Mouse (Mus musculus) midbrain, embryonic 11.5 days (tissue): ENCODE measurements at regions not wholly inside any gene's neighbourhood (a gene's known extent, or its start where the extent isn't known, plus 50 kb on each side); places are given as distances from the start of the nearest gene placed in this dataset.

Source experiments
- ATAC-seq: fragments of 200-750 bp; cut with Nextera tagmentation; 2 replicates; pipeline ENCODE4 v1.8.0; 2017; ENCODE audit warnings: moderate TSS enrichment, moderate library complexity; ENCODE audit not compliant: low FRiP score
- DNase-seq: peaks from one replicate; pipeline ENCODE4 v3.0.0; 2015; ENCODE audit warnings: low spot score; ENCODE audit errors: missing footprints
- H3K27ac ChIP-seq: fragments of 300-500 bp; sonication (generic); 2 replicates; pipeline ENCODE4 v1.5.1; 2014; ENCODE audit warnings: low read depth, low read length
- H3K27me3 ChIP-seq: fragments of 300-500 bp; sonication (generic); 2 replicates; pipeline ENCODE4 v1.6.1; 2014; ENCODE audit warnings: mild to moderate bottlenecking, low read length, moderate library complexity, mixed read lengths; ENCODE audit not compliant: control insufficient read depth, insufficient read depth
- H3K36me3 ChIP-seq: fragments of 300-500 bp; sonication (generic); 2 replicates; pipeline ENCODE4 v1.6.1; 2014; ENCODE audit warnings: mild to moderate bottlenecking, low read length, moderate library complexity, mixed read lengths; ENCODE audit not compliant: control insufficient read depth, insufficient read depth
- H3K4me1 ChIP-seq: fragments of 300-500 bp; sonication (generic); 2 replicates; pipeline ENCODE4 v1.6.1; 2014; ENCODE audit warnings: low read length; ENCODE audit not compliant: control insufficient read depth, insufficient read depth
- H3K4me2 ChIP-seq: fragments of 300-500 bp; sonication (generic); 2 replicates; pipeline ENCODE4 v1.6.1; 2014; ENCODE audit warnings: mild to moderate bottlenecking, moderate library complexity
- H3K4me3 ChIP-seq: fragments of 300-500 bp; sonication (generic); 2 replicates; pipeline ENCODE4 v1.5.1; 2014; ENCODE audit warnings: low read depth, low read length
- H3K9ac ChIP-seq: fragments of 300-500 bp; sonication (generic); 2 replicates; pipeline ENCODE4 v1.6.1; 2014; ENCODE audit warnings: low read length
- H3K9me3 ChIP-seq: fragments of 300-500 bp; sonication (generic); 2 replicates; pipeline ENCODE4 v1.6.1; 2016; ENCODE audit warnings: low read length; ENCODE audit not compliant: control insufficient read depth
- WGBS: fragments of 180-500 bp; shearing (Covaris S2); extraction: QIAGEN DNeasy Blood & Tissue Kit; methylation state at CpG from one replicate; pipeline ENCODE4 v1.1.7; 2014; 5-methylcytosine and 5-hydroxymethylcytosine counted together

- H3K36me3 ChIP-seq = no peaks in the 10 kb centered on the region
- DNase-seq = no peak
- no peaks in the 10 kb centered on the region for H3K27me3 ChIP-seq
- no peak overlapping the region for H3K27ac ChIP-seq
- H3K9me3 ChIP-seq = no peaks in the 10 kb centered on the region
- H3K4me2 ChIP-seq = no peak overlapping the region
- no peak for ATAC-seq
- no peak overlapping the region for H3K4me3 ChIP-seq
- H3K4me1 ChIP-seq = no peaks in the 10 kb centered on the region
- WGBS = 70% methylated on average over 1 of the region's 1 CpGs
- no peak overlapping the region for H3K9ac ChIP-seq
Observed at GRCm38 (mm10) chr1:164541711-164542110, 83.6 kb upstream of the Atp1b1 start.

- no peaks in the 10 kb centered on the region for H3K36me3 ChIP-seq
- no peaks in the 10 kb centered on the region for H3K9me3 ChIP-seq
- no peak overlapping the region for H3K9ac ChIP-seq
- no peaks in the 10 kb centered on the region for H3K27me3 ChIP-seq
- WGBS = 77% methylated on average over 5 of the region's 5 CpGs
- ATAC-seq = no peak
- no peak overlapping the region for H3K4me3 ChIP-seq
- no peaks in the 10 kb centered on the region for H3K4me1 ChIP-seq
- H3K4me2 ChIP-seq = no peak overlapping the region
- no peak overlapping the region for H3K27ac ChIP-seq
- no peak for DNase-seq
Observed at GRCm38 (mm10) chr1:164538304-164539043, 80.3 kb upstream of the Atp1b1 start.

GRCm38 (mm10) chr1:164537324-164537948 lies 79.3 kb upstream of the Atp1b1 start:
- 87% methylated on average over 7 of the region's 7 CpGs for WGBS
- no peaks in the 10 kb centered on the region for H3K4me1 ChIP-seq
- ATAC-seq (no peak), DNase-seq (no peak)
- no peaks in the 10 kb centered on the region for H3K27me3 ChIP-seq
- no peaks in the 10 kb centered on the region for H3K36me3 ChIP-seq
- no peak overlapping the region for H3K4me2 ChIP-seq
- H3K9me3 ChIP-seq = no peaks in the 10 kb centered on the region
- H3K27ac ChIP-seq = no peak overlapping the region
- no peak overlapping the region for H3K9ac ChIP-seq
- H3K4me3 ChIP-seq = no peak overlapping the region

- Histone ChIP-seq H3K4me1 (no peaks in the 10 kb centered on the region), H3K4me2 (no peak overlapping the region), H3K36me3 (no peaks in the 10 kb centered on the region), H3K9ac (no peak overlapping the region), H3K27ac (no peak overlapping the region), H3K9me3 (no peaks in the 10 kb centered on the region), H3K27me3 (no peaks in the 10 kb centered on the region), H3K4me3 (no peak overlapping the region)
- WGBS = 81% methylated on average over 5 of the region's 5 CpGs
- ATAC-seq = no peak
- no peak for DNase-seq
Observed at GRCm38 (mm10) chr1:164532196-164532595, 74.0 kb upstream of the Atp1b1 start.

- no peak for ATAC-seq
- H3K27me3 ChIP-seq = no peaks in the 10 kb centered on the region
- H3K4me3 ChIP-seq = no peak overlapping the region
- no peaks in the 10 kb centered on the region for H3K9me3 ChIP-seq
- H3K9ac ChIP-seq = no peak overlapping the region
- no peaks in the 10 kb centered on the region for H3K4me1 ChIP-seq
- no peak for DNase-seq
- H3K4me2 ChIP-seq = no peak overlapping the region
- no peaks in the 10 kb centered on the region for H3K36me3 ChIP-seq
- WGBS = 56% methylated on average over 1 of the region's 1 CpGs
- H3K27ac ChIP-seq = no peak overlapping the region
Observed at GRCm38 (mm10) chr1:164531741-164532140, 73.6 kb upstream of the Atp1b1 start.

- Histone ChIP-seq H3K27ac (no peak overlapping the region), H3K9me3 (no peaks in the 10 kb centered on the region), H3K4me2 (no peak overlapping the region), H3K9ac (no peak overlapping the region), H3K4me3 (no peak overlapping the region), H3K27me3 (no peaks in the 10 kb centered on the region), H3K36me3 (no peaks in the 10 kb centered on the region), H3K4me1 (no peaks in the 10 kb centered on the region)
- DNase-seq = no peak
- ATAC-seq = no peak
- WGBS = 97% methylated on average over 1 of the region's 1 CpGs
Observed at GRCm38 (mm10) chr1:164526748-164527147, 68.6 kb upstream of the Atp1b1 start.

- 91% methylated on average over 3 of the region's 3 CpGs for WGBS
- Histone ChIP-seq H3K27ac (no peak overlapping the region), H3K4me3 (no peak overlapping the region), H3K4me1 (no peaks in the 10 kb centered on the region), H3K36me3 (no peaks in the 10 kb centered on the region), H3K4me2 (no peak overlapping the region), H3K9ac (no peak overlapping the region), H3K9me3 (no peaks in the 10 kb centered on the region), H3K27me3 (no peaks in the 10 kb centered on the region)
- ATAC-seq (no peak), DNase-seq (no peak)
Observed at GRCm38 (mm10) chr1:164522377-164523150, 64.4 kb upstream of the Atp1b1 start.

GRCm38 (mm10) chr1:164521371-164522130 lies 63.4 kb upstream of the Atp1b1 start:
- H3K36me3 ChIP-seq = no peaks in the 10 kb centered on the region
- H3K9me3 ChIP-seq = no peaks in the 10 kb centered on the region
- no peak overlapping the region for H3K27ac ChIP-seq
- H3K4me1 ChIP-seq = no peaks in the 10 kb centered on the region
- H3K4me2 ChIP-seq = no peak overlapping the region
- no peak overlapping the region for H3K4me3 ChIP-seq
- WGBS = 89% methylated on average over 6 of the region's 6 CpGs
- no peaks in the 10 kb centered on the region for H3K27me3 ChIP-seq
- ATAC-seq (no peak), DNase-seq (no peak)
- H3K9ac ChIP-seq = no peak overlapping the region
